Mouse (Mus musculus) adrenal gland, postnatal 10 days (tissue): ENCODE data around the gene Tatdn3. TPM values are rescaled to one million over a fixed set of nuclear protein-coding genes. Genes with fewer than 3 reads are reported as not detected.

ENCODE experiments used
- DNase-seq: peaks from one replicate; pipeline ENCODE4 v3.0.0; 2021; ENCODE audit warnings: mixed read lengths
- long read RNA-seq, 2 experiments: library from polyadenylated mRNA; stranded (forward); transcript quantifications; one replicate each; pipeline ENCODE4 v2.0.0; 2021
- total RNA-seq, 2 experiments: library from RNA; stranded (reverse); gene quantifications; 2 replicates each; pipeline ENCODE4 v1.2.3; 2021

Tatdn3 gene
- 10 to 100 TPM; 20.4 to 34.7 TPM for total RNA-seq
- long read RNA-seq, experiment 1, partial matches to known transcripts: 0 of 11 reads
- long read RNA-seq, experiment 1, other reads (novel, unspliced or antisense): 3 of 11 reads
- long read RNA-seq, experiment 2, partial matches to known transcripts: 1 of 7 reads
- long read RNA-seq, experiment 2, other reads (novel, unspliced or antisense): 2 of 7 reads

- DNase-seq: peak; percentile 96
Observed at GRCm38 (mm10) chr1:191062781-191063485, at the start of gene Tatdn3, which contains the start of gene Nsl1. Tatdn3 (minus strand) TSS chr1:191062932. Nsl1 (plus strand) TSS chr1:191063012.

GRCm38 (mm10) chr1:191111146-191111545, 48.4 kb upstream of the Tatdn3 start:
- no peak for DNase-seq

- DNase-seq: no peak
Observed at GRCm38 (mm10) chr1:191109907-191110306, 47.2 kb upstream of the Tatdn3 start.

- no peak for DNase-seq
Observed at GRCm38 (mm10) chr1:191107306-191107705, 44.6 kb upstream of the Tatdn3 start.

GRCm38 (mm10) chr1:191105246-191105645, 42.5 kb upstream of the Tatdn3 start:
- no peak for DNase-seq

GRCm38 (mm10) chr1:191102730-191103370, 40.1 kb upstream of the Tatdn3 start:
- no peak for DNase-seq

- DNase-seq: no peak
Observed at GRCm38 (mm10) chr1:191099772-191100291, 37.1 kb upstream of the Tatdn3 start.

GRCm38 (mm10) chr1:191099114-191099513, 36.4 kb upstream of the Tatdn3 start:
- no peak for DNase-seq

GRCm38 (mm10) chr1:191097802-191098747, 35.3 kb upstream of the Tatdn3 start, which contains the start of gene Batf3:
Batf3 (plus strand) TSS chr1:191097847.
- peak; percentile 70 for DNase-seq

GRCm38 (mm10) chr1:191096871-191097681, 34.3 kb upstream of the Tatdn3 start:
- DNase-seq: no peak

- no peak for DNase-seq
Observed at GRCm38 (mm10) chr1:191095019-191095418, 32.3 kb upstream of the Tatdn3 start.

- DNase-seq: no peak
Observed at GRCm38 (mm10) chr1:191093578-191093977, 30.8 kb upstream of the Tatdn3 start.

- DNase-seq: no peak
Observed at GRCm38 (mm10) chr1:191092050-191092449, 29.3 kb upstream of the Tatdn3 start.

- no peak for DNase-seq
Observed at GRCm38 (mm10) chr1:191089355-191089754, 26.6 kb upstream of the Tatdn3 start.

- no peak for DNase-seq
Observed at GRCm38 (mm10) chr1:191087955-191088354, 25.2 kb upstream of the Tatdn3 start.

- no peak for DNase-seq
Observed at GRCm38 (mm10) chr1:191086960-191087359, 24.2 kb upstream of the Tatdn3 start.

- no peak for DNase-seq
Observed at GRCm38 (mm10) chr1:191086304-191086878, 23.7 kb upstream of the Tatdn3 start.

- no peak for DNase-seq
Observed at GRCm38 (mm10) chr1:191085597-191085996, 22.9 kb upstream of the Tatdn3 start.

GRCm38 (mm10) chr1:191084951-191085559, 22.3 kb upstream of the Tatdn3 start:
- DNase-seq: peak; percentile 76

- DNase-seq: no peak
Observed at GRCm38 (mm10) chr1:191083230-191083629, 20.5 kb upstream of the Tatdn3 start.
